Mouse (Mus musculus): Measurements from ENCODE around the gene Atpif1. TPM values are rescaled to one million over a fixed set of nuclear protein-coding genes. Genes with fewer than 3 reads are reported as not detected.

Gene Atpif1
- total RNA-seq, 2 experiments from 2014 or later, result 326 to 345 TPM

DNA sequence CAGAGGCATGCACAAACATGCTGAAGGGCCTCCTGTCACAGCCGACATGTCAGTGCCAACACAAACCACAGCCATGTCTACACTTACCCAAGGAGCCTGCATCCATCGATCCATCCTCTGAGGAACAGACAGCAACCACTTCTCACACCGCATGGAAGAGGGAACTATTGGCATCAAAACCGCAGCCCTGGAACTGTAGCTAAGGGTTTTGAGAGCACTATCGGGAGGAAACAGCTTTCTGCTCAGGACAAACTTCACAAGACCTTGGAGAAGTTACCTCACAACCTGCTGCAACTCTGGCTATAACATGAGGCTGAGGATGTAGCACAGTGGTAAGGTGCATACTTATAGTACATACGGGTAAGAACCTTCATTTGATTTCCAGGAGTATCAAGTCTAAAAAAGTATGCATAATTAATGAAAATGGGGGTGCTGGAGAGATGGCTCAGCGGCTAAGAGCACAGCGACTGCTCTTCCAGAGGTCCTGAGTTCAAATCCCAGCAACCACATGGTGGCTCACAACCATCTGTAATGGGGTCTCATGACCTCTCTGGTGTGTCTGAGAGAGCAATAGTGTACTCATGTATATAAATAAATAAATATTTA lies 5.4 kb downstream of the Atpif1 start:
- DNase-seq, result no peak

DNA sequence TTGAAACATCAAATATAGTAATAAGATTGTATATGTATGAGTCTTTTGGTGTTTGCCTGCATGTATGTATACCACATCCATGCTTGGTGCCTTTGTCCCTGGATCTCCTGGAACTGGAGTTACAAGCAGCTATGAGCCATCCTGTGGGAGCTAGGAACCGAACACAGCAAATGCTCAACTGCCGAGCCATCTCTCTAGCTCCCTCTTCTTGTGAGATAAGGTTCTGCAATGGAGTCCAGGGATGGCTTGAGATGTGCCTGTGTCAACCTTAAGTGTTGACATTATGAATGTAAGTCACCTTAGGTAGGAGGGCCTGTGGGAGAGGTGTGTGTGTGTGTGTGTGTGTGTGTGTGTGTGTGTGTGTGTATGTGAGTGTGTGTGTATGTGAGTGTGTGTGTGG lies 6.8 kb downstream of the Atpif1 start:
- no peak for DNase-seq

DNA sequence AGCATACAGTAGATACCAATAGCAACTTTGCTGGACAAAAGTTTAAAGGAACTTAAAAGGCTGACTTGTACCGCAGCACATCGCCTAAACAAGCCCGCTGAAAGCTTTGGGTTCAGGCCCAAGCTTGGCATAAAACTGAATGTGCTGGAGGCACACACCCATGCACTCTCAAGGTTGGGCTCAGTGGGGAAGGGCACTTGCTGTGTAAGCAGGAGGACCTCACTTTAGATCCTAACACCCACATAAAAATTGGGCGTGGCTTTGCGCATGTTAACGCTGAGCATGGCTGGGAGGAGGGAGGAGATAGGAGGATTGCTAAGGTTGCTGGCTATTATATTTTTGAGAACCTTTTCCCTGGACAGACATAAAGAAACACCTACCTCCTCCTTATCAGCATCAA lies 8.7 kb downstream of the Atpif1 start:
- DNase-seq, result peak in 1 of 2 experiments; percentile 16

DNA sequence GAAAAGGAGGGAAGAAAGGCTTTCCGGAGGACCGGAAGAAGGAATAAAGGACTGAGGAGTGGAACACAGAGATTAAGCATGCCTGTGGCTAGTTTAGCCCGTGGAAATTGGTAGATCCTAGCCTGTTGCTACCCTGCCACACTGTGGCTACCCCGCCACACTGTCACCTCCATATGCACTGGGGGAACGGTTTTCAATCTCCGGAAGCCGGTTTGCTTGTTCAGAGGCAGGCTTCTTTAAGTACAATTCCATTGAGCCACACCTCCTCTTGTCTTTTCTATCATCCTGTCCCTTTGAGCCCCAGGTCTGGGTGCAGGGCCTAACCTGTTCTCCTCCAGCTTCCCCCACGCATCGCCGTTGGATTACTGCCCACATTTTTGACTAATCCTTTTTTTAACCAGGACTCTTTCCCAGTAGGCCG lies 9.1 kb downstream of the Atpif1 start:
- DNase-seq, result no peak

DNA sequence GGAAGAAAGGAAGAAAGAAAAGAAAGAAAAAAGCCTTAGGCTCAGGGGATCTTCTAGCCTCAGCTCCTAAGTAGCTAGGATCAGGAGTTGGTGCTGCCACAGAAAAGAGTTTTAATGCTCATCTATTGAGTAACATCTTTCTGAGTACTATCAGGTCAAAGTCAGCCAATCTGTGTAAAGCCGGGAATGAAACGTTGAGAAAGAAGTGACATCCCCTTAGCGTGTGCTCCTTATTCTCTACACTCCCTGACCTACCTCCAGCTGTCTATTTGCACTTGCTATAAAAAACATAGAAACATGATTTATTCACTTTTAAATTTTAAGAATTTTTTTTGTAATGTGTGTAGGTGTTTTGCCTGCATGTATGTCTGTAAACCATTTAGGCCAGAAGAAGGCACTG lies 14.3 kb downstream of the Atpif1 start:
- DNase-seq, result no peak

DNA sequence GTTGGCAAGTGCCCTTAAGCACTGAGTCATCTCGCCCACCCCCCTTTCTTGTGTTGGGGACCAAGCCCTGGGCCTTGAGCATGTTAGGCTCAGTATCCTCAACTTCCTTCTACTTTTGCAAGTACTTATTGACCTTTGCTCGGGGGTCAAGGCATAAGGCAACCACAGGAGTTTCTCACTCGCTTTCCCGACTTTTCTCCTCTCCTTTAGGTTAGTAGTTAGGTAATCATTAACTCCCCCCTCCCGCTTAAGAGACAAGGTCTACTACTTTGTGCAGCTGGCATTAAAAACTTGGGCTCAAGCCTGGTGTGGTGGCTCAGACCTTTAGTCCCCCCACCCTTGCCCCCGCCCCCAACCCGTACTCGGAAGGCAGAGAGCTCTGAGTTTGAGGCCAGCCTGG lies 15.4 kb downstream of the Atpif1 start:
- DNase-seq, result no peak

DNA sequence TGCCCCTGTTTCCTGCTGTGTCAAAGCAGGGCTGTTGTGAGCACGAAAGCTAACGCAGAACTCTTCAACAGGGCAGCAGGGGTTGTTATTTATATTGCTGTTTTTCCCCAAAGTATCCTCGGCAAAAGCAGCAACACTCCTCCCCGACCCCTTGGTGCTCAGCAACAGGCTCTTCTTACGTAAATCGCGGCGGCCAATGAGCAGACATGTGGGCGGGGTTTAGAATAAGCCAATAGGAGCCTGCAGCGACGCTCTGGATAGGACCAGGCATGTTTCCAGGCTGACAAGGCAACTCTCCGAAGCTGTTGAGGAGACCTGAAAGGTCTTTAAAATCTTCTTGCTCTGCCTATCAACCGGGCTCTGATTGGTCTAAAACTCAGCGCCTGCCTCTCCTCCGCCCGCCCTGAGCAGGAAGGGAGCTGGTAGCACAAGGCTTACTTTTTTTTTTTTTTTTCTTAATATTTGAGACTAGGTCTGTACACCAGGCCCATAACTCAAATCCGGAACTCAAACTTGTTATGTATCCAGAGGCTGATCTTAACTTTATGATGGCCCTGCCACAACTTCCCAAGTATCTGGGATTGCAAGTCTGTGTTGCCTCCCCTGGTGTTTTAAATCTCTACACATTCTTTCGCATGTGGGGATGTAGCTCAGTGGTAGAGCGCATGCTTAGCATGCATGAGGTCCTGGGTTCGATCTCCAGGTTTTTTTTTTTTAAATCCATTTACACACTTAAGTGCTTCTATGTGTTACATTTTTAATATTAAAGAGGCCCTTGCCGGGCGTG lies 17.9 kb downstream of the Atpif1 start:
- peak; percentile 94 to 98 for DNase-seq

DNA sequence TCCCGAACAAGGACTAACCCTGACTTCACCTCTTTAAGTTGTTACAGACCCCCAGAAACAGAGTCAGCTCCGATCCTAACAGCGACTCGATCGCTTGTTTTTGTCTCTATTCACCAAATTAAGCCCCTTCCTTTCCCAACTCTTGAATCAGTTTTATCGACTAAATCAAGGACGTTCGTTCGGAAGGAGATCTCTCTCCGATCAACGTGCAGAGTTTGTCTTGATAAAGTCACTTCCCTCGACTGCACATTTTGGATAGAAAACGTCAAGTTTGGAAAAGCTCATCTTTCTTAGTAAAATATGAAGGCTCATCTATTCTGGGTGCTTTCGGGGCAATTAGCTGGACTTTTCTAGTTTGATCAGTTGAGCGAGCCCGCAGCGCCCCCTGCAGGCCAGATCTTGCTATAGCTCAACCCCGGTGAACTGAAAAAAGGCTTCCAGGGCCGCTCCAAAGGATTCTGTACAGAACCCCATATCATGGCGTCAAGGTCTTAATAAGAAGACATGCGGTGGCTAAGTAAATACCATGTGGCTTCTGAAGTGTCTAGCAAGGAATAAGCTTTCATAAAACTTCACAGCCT lies 18.8 kb downstream of the Atpif1 start:
- DNase-seq, result peak; percentile 88 to 93

DNA sequence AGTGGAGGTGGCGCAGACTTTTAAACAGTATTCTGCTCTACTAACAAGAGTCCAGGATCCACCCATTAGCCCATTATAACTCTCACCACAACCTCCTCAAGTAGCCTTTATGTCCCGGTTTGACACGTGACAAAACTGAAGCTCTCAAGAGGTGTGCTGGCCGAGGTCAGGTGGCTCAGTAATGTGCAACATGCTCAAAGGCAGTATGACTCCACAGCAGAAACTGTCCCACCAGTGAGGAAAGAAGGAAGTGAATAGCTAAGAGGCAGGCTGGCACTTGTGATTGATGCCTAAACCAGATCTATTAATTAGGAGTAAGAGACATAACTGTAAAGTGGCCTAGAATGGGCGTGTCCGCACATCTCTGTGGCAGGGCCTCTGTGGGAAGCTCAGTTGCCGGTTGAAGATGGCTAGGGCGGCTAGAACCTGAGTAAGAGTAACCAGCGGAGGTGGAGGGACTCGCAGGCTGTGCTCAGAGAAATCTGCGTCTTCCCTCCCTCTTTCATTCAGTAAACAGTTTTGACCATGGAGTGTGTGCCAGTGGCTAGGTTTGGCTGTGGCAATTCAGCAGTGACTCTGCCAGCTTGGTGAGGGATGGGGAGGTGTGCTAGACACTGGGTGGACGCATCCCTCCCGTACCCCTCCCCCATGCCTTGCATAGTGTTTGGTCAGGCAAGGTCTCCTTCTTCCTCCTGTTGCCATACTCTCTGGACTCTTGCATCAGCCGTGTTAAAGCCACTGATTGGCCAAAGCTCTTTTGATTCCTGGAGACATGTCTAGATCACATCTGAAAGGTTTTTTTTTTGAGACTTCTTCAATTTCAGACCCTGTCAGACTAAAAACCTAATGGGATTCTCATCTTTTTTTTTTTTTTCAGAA lies 19.8 kb downstream of the Atpif1 start:
- DNase-seq, result no peak

DNA sequence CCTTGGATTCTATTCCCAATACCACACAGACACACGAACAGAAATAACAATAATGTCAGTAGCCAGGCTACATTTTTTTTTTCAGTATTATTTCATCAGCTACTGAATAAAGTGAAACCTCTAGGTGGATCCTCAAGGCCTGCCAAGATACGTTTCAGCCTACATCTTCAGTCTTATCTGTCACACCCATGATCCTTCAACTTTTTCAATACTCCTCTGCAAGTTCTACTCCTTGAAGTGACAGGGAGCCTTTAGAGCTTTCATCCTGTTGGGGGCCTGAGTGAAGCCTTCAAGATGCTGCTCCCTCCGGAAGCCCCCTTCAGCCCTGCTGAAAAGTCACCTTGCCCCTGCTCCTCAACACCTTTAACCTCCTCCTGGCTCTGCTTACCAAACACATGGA lies 21.4 kb downstream of the Atpif1 start:
- DNase-seq, result no peak

DNA sequence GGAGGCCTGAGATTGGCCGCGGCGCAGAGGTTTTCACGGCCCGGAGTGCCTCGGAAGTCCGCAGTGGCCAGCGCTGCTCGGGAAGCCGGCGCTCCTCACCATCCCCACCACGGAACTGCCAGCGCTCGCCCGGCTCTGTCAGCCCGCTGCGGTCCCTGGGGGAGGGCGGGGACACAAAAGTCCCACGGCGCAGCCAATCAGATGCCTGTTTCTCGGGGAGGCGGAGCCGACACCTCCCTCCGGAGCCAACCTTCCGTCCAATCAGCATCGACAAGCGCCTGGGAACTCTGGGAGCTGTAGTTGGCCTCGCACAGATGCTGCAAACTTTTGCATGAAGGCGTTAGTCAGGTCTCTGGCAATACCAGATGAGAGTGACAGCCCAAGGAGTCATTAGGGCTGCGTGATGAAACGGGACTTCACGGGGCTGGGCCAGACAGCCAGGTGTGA lies 23.1 kb downstream of the Atpif1 start, which contains the start of gene Sesn2:
Sesn2 (minus strand) TSS at position 150 of the 447 bp plus-strand sequence.
- peak; percentile 98 to 99 for DNase-seq

DNA sequence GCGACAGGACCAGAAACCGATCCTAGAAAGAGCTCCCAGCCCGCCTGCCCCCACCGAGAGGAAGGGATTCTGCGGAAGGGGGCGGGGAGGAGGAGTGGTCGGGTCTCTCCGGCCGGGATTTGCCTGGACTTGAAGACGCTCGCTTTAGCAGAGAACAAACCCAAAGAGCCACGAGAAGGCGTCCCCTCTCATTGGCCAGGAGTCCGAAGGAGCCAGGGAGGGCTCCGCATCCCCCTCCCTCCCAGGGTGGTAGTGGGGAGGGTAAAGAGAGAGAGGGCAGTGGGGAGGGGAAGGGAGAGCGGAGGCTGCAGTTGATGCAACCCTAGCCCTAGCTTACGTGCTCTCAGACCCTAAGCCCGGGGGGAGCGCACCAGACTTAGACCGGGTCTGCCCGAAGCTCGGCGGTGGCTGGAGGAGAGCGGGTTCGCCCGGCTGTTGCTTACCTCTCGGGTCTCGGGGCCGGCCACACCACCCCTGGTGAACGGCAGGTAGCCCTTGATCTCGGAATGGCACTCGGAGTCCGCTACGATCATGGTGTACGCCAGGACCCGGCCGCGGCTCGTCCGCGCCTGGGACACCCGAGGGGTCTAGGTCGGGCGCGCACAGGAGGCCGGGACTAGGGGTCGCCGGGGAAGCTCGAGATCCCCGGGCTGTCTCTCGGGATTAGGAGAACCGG lies 23.7 kb downstream of the Atpif1 start:
- peak; percentile 81 to 83 for DNase-seq

DNA sequence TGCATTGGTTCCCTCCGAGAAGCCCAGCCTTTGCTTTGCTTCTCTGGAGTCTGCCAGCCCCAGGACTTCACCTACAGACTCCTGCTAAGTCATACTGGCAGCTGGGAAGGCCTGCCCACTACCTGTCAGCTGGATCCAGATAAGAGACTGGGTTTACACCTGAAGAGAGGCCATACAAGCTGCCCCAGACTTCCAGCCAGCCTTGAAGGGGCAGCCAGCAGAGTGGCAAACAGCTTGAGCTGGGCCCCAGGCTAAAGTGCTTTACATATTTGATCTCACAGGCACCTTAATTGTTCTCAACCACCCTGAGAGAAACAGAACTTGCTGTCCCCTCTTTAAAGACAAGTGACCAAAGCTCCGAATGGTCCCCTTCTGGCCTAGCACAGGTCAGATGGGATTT lies 26.2 kb downstream of the Atpif1 start:
- DNase-seq, result no peak

DNA sequence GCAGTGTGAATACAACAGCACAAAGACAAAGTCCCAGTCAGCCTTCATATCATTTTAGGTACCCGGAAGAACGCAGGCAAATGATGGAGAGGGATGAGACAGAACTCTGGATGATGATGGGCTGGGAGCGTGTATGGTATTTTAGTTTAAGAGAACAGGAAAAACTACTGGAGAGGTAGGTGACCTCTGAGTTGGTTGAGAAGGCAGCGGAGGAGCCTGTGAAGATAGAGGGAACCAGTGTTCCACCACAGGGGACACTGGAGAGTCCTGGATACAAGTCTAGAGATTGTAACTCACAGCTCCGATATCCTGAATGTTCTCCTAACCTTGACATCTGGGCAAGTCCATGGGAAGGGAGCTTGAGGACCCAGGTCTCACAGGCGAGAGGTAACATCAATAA lies 27.2 kb downstream of the Atpif1 start:
- no peak for DNase-seq

DNA sequence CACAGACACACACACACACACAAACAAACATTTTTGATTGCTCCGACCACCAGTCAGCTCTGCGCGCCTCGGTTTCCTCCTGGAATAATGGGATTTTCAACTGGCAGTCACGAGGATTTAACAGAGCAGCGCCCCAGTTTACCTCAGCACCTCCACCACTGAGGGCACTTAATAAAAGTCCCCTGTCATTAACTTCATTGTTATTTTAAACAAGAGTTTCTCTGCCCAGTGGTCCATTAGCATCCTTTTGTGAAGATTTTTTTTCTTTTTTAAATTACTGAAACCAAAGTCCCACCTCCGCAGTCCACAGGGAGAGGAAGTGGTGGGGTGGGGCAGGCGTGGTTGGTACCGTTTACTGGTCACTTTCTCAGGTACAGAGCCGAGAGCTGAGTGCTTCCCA lies 27.7 kb downstream of the Atpif1 start:
- DNase-seq, result no peak

DNA sequence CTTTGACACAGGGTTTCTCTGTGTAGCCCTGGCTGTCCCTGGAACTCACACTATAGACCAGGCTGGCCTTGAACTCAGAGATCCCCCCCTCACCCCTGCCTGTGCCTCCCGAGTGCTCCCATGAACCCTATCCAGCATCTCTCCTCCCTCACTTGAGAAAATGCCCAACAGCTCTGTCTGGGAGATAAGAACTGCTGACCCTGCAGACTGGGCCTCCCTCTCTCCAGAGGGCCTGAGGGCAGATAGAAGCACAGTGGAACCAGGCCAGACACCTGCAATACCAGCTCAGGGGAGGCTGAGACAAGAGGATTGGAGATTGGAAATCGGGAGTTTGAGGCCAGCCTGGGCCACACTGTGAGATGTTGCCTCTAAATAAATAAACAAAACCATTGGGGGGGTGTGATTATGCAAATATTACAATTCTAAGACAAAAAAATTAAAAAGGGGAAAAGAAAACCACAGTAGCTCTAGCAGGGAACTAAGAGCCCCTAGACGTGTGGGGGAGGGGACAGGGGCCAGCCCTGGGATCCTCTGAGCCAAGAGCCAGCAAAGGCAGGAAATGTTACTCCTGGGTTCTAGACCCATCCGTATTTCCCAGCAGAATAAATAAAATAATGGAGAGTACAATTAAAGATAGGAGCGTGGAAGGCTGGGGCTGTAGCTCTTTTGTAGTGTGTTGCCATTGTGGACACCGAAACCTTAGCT lies 28.3 kb downstream of the Atpif1 start:
- DNase-seq, result no peak

DNA sequence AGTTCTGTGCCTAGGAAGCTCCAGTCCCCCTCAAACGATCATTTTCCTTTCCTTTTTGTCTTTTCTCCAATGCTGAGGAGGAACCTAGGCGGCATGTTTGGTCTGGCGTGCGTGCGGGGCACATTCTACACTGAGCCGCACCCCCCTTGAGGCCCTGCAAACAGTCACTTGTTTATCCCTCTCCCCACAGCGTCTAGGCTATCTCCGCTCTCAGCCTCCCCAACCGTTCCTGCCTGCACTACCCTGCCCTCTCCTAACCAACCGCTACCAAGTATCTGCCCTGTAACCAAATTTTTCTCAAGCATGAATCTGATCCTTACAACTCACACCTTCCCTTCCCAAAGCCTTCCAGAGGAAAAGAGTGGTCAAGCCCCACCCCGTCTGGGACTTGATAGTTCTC lies 30.1 kb downstream of the Atpif1 start:
- no peak for DNase-seq

DNA sequence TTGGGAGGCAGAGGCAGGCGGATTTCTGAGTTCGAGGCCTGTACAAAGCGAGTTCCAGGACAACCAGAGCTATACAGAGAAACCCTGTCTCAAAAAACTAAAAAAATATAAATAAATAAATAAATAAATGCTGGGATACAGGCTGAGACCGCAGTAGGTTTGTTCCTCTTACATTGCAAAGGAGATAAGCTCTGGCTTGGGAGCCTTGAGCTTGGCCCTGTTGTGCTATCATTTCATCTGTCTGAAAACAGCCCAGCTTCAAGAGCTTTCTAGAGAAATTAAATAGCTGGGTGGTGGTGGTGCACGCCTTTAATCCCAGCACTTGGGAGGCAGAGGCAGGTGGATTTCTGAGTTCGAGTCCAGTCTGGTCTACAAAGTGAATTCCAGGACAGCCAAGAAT lies 31.8 kb downstream of the Atpif1 start:
- DNase-seq, result no peak

DNA sequence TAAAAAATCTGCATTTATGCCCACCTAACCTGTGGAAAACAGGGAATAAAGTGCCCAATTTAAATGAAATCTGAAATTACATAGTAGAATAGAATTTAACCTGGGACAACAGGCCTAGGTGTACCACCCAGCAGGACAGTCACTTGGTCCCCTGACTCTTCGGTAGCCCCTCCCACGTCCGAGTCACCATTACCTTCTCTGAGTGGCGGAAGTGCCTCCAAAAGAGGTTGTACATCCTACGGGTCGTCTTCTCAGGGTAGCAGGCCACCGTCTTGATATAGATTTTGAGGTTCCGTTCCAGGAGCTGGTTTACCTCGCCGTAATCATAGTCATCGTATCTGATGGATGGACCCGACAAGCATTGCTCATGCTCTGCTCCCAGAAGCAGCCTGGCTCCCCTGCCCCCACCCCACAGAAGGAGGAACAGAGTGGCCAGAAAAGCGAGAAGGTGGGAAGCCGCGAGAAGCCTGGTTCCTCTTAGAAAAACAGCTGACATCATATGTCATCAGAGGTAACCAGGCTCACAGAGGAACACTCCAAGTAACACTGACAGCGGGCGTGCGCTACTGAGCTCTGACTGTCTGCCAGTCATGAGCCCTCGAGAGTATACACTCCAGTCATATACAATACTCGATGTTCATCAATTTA lies 39.1 kb downstream of the Atpif1 start:
- DNase-seq, result peak in 1 of 2 experiments; percentile 45
